Mouse (Mus musculus) neural tube, embryonic 11.5 days (tissue): ENCODE measurements around the gene Ehbp1. TPM values are rescaled to one million over a fixed set of nuclear protein-coding genes. Genes with fewer than 3 reads are reported as not detected.

Experiments
- ATAC-seq: fragments of 200-750 bp; cut with Nextera tagmentation; 2 replicates; pipeline ENCODE4 v1.8.0; 2017; ENCODE audit warnings: moderate number of reproducible peaks, mild to moderate bottlenecking, moderate TSS enrichment, moderate library complexity; ENCODE audit not compliant: insufficient read depth, low FRiP score, low TSS enrichment
- DNase-seq: peaks from one replicate; pipeline ENCODE4 v3.0.0-alpha.2; 2015; ENCODE audit warnings: low spot score
- H3K27ac ChIP-seq: fragments of 300-500 bp; sonication (generic); 2 replicates; pipeline ENCODE4 v1.5.1; 2014; ENCODE audit warnings: low read depth, mild to moderate bottlenecking, low read length
- H3K27me3 ChIP-seq: fragments of 300-500 bp; sonication (generic); 2 replicates; pipeline ENCODE4 v1.6.1; 2014; ENCODE audit warnings: mild to moderate bottlenecking, low read length, mixed read lengths; ENCODE audit not compliant: control insufficient read depth, insufficient read depth
- H3K36me3 ChIP-seq: fragments of 300-500 bp; sonication (generic); 2 replicates; pipeline ENCODE4 v1.6.1; 2014; ENCODE audit warnings: mild to moderate bottlenecking, low read length, moderate library complexity, mixed read lengths; ENCODE audit not compliant: control insufficient read depth, insufficient read depth
- H3K4me1 ChIP-seq: fragments of 300-500 bp; sonication (generic); 2 replicates; pipeline ENCODE4 v1.6.1; 2014; ENCODE audit warnings: low read length, mixed read lengths; ENCODE audit not compliant: control insufficient read depth, insufficient read depth
- H3K4me2 ChIP-seq: fragments of 300-500 bp; sonication (generic); 2 replicates; pipeline ENCODE4 v1.6.1; 2014; ENCODE audit warnings: low read depth, mild to moderate bottlenecking, moderate library complexity
- H3K4me3 ChIP-seq: fragments of 300-500 bp; sonication (generic); 2 replicates; pipeline ENCODE4 v1.5.1; 2014; ENCODE audit warnings: low read depth, low read length
- H3K9ac ChIP-seq: fragments of 300-500 bp; sonication (generic); 2 replicates; pipeline ENCODE4 v1.6.1; 2014; ENCODE audit warnings: mild to moderate bottlenecking, low read length
- H3K9me3 ChIP-seq: fragments of 300-500 bp; sonication (generic); 2 replicates; pipeline ENCODE4 v1.6.1; 2016; ENCODE audit warnings: low read length; ENCODE audit not compliant: control insufficient read depth
- WGBS: fragments of 180-500 bp; shearing (Covaris S2); extraction: QIAGEN DNeasy Blood & Tissue Kit; methylation state at CpG from one replicate; pipeline ENCODE4 v1.1.7; 2014; 5-methylcytosine and 5-hydroxymethylcytosine counted together
- polyA plus RNA-seq: library from polyadenylated mRNA; unstranded; fragments of >200 nt; fragmentation: Nextera tagmentation; extraction: Ambion mirVana; gene quantifications from 2 replicates; pipeline ENCODE4 v1.2.1, GENCODE M21; 2014

Gene Ehbp1
- polyA plus RNA-seq, 1 experiment from 2014 or later = 13.8 TPM

DNA sequence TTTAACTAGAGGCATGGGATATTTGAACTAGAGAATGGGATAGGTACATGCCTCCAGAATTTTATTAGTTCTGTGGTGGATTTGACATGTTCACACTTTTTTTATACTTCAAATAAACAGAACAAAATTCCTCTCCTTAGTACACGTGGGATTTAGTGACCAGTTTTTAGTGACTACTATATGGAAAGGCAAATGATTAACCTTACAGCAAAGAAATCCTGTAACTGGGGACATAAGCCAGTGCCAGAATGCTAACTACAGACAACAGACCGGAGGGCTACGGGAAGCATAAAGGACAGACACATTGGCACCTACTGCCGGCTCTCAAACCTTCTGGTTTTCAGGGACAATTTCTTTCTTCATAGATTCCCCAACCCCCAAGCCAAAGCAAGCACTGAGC, 72.4 kb downstream of the Ehbp1 start:
- Histone ChIP-seq H3K9me3 (no peaks in the 10 kb centered on the region), H3K9ac (no peak overlapping the region), H3K27me3 (no peaks in the 10 kb centered on the region), H3K36me3 (no peaks in the 10 kb centered on the region), H3K27ac (no peak overlapping the region), H3K4me1 (no peaks in the 10 kb centered on the region), H3K4me2 (no peak overlapping the region), H3K4me3 (no peak overlapping the region)
- no peak for DNase-seq
- WGBS = 83% methylated on average over 4 of the region's 4 CpGs
- no peak for ATAC-seq

DNA sequence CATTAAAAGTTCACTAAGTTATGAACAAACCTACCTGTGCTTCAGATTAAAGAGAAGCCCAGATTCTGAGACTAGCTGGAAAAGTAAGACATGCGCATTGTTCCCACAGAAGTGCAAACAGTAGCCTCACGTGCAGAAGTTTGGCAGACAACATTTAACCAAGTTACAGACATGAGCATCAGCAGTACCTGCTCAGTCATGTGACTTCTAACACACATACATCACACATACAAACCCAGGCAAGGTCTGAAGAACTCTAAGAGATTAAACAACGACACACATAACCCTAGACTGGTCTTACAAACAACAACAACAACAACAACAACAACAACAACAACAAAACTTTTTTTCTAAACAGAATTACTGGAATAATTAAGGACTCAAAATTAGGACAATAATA, 72.9 kb downstream of the Ehbp1 start:
- Histone ChIP-seq H3K9ac (no peak overlapping the region), H3K36me3 (no peaks in the 10 kb centered on the region), H3K4me1 (no peaks in the 10 kb centered on the region), H3K4me2 (no peak overlapping the region), H3K27me3 (no peaks in the 10 kb centered on the region), H3K27ac (no peak overlapping the region), H3K4me3 (no peak overlapping the region), H3K9me3 (no peaks in the 10 kb centered on the region)
- DNase-seq (no peak), ATAC-seq (no peak)
- WGBS = 90% methylated on average over 3 of the region's 3 CpGs

DNA sequence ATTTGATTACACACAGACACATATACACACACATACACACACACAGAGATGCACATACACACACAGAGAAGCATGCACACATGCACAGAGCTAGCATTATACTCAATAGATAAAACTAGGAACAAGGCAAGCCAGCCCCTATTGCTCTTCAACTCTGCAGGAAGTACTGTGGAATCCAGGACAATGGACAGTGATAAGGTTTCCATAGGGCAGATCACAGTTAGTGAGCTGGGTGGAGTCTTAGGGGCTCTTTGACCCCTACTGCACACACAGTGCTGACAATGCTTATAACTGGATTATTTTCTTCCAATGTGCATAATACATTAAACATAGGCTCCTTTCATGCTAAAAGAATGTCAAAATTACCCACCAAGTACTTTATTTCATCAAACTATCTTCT, 75.1 kb downstream of the Ehbp1 start:
- DNase-seq (no peak), ATAC-seq (no peak)
- no peaks in the 10 kb centered on the region for H3K9me3 ChIP-seq
- H3K27ac ChIP-seq = no peak overlapping the region
- H3K9ac ChIP-seq = no peak overlapping the region
- H3K4me1 ChIP-seq = no peaks in the 10 kb centered on the region
- no peak overlapping the region for H3K4me3 ChIP-seq
- H3K4me2 ChIP-seq = no peak overlapping the region
- no peaks in the 10 kb centered on the region for H3K36me3 ChIP-seq
- H3K27me3 ChIP-seq = no peaks in the 10 kb centered on the region

DNA sequence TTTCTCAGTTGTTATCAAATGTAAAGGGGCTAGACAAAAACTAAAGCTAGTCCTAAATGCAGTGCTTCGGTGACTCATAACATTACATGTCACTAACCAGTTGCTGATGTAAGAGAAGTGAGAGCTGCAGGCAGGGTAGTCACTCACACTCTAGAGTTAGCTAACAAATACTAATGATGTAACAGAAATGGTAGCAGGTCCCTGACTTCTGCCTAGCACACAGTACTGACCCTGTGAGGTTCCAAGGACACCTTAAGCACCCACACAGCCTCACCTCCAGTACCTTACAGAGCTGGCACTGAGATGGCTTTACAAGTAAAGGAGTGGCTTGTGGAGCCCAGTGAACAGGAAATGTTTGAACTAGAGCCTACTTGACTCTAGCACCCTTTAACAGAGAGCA, 86.7 kb downstream of the Ehbp1 start:
- Histone ChIP-seq H3K4me3 (no peak overlapping the region), H3K36me3 (no peaks in the 10 kb centered on the region), H3K9ac (no peak overlapping the region), H3K27me3 (no peaks in the 10 kb centered on the region), H3K4me1 (no peaks in the 10 kb centered on the region), H3K27ac (no peak overlapping the region), H3K9me3 (no peaks in the 10 kb centered on the region), H3K4me2 (no peak overlapping the region)
- ATAC-seq (no peak), DNase-seq (no peak)
- 90% methylated on average over 1 of the region's 1 CpGs for WGBS

DNA sequence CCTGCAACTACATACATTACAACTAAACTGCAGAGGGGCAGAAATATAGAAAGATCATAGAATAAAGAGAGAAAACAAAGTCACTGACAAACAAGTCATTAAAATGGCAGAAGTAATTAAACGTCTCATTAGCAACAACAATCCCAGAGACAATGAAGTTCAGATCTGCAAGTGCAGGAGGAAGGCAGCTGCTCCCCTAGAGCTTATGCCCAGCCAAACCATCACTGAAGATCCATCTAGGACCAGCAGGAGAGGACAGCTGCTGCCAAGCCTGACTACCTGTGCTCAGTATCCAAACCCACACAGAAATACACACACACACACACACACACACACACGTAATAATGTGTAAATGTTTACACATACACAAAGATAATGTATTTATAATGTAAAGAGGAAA, 92.7 kb downstream of the Ehbp1 start:
- no peak overlapping the region for H3K4me2 ChIP-seq
- 82% methylated on average over 2 of the region's 2 CpGs for WGBS
- DNase-seq (no peak), ATAC-seq (no peak)
- no peaks in the 10 kb centered on the region for H3K4me1 ChIP-seq
- no peak overlapping the region for H3K4me3 ChIP-seq
- no peaks in the 10 kb centered on the region for H3K36me3 ChIP-seq
- no peak overlapping the region for H3K27ac ChIP-seq
- no peak overlapping the region for H3K9ac ChIP-seq
- no peaks in the 10 kb centered on the region for H3K27me3 ChIP-seq
- H3K9me3 ChIP-seq = no peaks in the 10 kb centered on the region

DNA sequence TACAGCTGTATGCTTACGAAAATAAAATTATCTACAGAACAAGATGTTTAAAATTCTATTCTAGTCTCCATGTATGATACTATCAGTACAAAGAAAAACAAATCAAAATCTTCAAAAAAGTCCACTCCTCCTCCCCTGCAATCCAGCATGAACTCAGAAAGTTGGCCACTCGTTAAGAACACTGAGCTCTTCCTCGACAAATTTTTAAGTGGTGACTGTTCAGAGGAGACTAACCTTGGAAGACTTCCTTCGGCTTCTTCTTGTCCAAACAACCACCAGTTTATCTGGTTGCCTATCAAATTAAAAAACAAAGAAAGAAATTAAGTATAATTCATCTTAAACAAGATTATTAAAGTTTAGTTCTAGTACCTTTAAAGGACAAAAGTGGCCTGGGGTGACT, 94.4 kb downstream of the Ehbp1 start:
- Histone ChIP-seq H3K4me3 (no peak overlapping the region), H3K27ac (no peak overlapping the region), H3K9me3 (no peaks in the 10 kb centered on the region), H3K9ac (no peak overlapping the region), H3K4me2 (no peak overlapping the region), H3K36me3 (no peaks in the 10 kb centered on the region), H3K4me1 (no peaks in the 10 kb centered on the region), H3K27me3 (no peaks in the 10 kb centered on the region)
- 86% methylated on average over 4 of the region's 4 CpGs for WGBS
- DNase-seq (no peak), ATAC-seq (no peak)

DNA sequence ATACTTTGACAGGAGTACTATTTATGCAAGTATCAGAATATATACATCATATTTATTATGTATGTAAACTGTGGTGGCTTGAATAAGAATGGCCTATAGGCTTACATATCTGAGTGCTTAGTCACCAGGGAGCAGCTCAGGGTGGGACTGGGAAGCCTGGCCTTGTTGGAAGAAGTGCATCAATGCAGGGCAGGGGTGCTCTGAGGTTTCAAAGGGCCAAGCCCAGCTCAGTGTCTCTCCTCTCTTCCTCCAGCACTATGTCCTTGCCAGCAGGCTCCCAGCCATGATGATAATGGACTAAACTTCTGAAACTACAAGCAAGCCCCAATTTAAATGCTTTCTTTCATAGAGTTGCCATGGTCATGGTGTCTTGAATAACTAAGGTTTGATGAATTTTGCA, 95.0 kb downstream of the Ehbp1 start:
- ATAC-seq (no peak), DNase-seq (no peak)
- Histone ChIP-seq H3K4me2 (no peak overlapping the region), H3K9ac (no peak overlapping the region), H3K36me3 (no peaks in the 10 kb centered on the region), H3K9me3 (no peaks in the 10 kb centered on the region), H3K27me3 (no peaks in the 10 kb centered on the region), H3K4me3 (no peak overlapping the region), H3K27ac (no peak overlapping the region), H3K4me1 (no peaks in the 10 kb centered on the region)

- no peak for DNase-seq
- H3K9me3 ChIP-seq = no peaks in the 10 kb centered on the region
- no peak for ATAC-seq
- no peak overlapping the region for H3K4me3 ChIP-seq
- H3K27ac ChIP-seq = no peak overlapping the region
- H3K27me3 ChIP-seq = no peaks in the 10 kb centered on the region
- H3K4me2 ChIP-seq = no peak overlapping the region
- H3K36me3 ChIP-seq = no peaks in the 10 kb centered on the region
- H3K9ac ChIP-seq = no peak overlapping the region
- 84% methylated on average over 5 of the region's 5 CpGs for WGBS
- no peaks in the 10 kb centered on the region for H3K4me1 ChIP-seq
Measured at GRCm38 (mm10) chr11:22235558-22235957, 106.5 kb downstream of the Ehbp1 start.

- ATAC-seq (no peak), DNase-seq (no peak)
- 65% methylated on average over 1 of the region's 1 CpGs for WGBS
- no peaks in the 10 kb centered on the region for H3K36me3 ChIP-seq
- no peak overlapping the region for H3K4me2 ChIP-seq
- no peaks in the 10 kb centered on the region for H3K9me3 ChIP-seq
- no peak overlapping the region for H3K4me3 ChIP-seq
- no peak overlapping the region for H3K27ac ChIP-seq
- no peaks in the 10 kb centered on the region for H3K4me1 ChIP-seq
- no peak overlapping the region for H3K9ac ChIP-seq
- no peaks in the 10 kb centered on the region for H3K27me3 ChIP-seq
Measured at GRCm38 (mm10) chr11:22234739-22235138, 107.4 kb downstream of the Ehbp1 start.
